Mouse (Mus musculus): ENCODE data around the gene Shb. TPM values are rescaled to one million over a fixed set of nuclear protein-coding genes. Genes with fewer than 3 reads are reported as not detected.

Shb gene
- total and polyA plus RNA-seq, 3 experiments: 7.7 to 15.5 (median 8.6) TPM

- TF ChIP-seq RAD21 (IDR thresholded peaks at IDR 0.05; ENCODE audit: low read depth, low read length) (no peak; the same call in 1 of the 2 replicates), EP300 (IDR thresholded peaks at IDR 0.05; ENCODE audit: low read length) (peak; percentile 30), NRF1 (IDR thresholded peaks at IDR 0.05; ENCODE audit: low read depth, low read length) (peak; percentile 56; the same call in 1 of the 2 replicates), BHLHE40 (IDR thresholded peaks at IDR 0.05; ENCODE audit: low read depth, low read length) (peak; percentile 78), ZKSCAN1 (IDR thresholded peaks at IDR 0.05; ENCODE audit: borderline replicate concordance, low read depth, low read length) (no peak), MAZ (IDR thresholded peaks at IDR 0.05; ENCODE audit: low read depth, low read length) (0 out of 2 replicates have a peak, but pooled peaks have one; percentile 66), KAT2A (IDR thresholded peaks at IDR 0.05; ENCODE audit: insufficient replicate concordance, low read length) (0 out of 2 replicates have a peak, but pooled peaks have one; percentile 42), ZMIZ1 (IDR thresholded peaks at IDR 0.05; ENCODE audit: low read depth, low read length) (no peak; the same call in 1 of the 2 replicates), ELF1 (IDR thresholded peaks at IDR 0.05; ENCODE audit: low read depth, low read length) (peak; percentile 63)
Observed at GRCm38 (mm10) chr4:45421519-45422260, 110.6 kb downstream of the Shb start (continued).

GRCm38 (mm10) chr4:45420733-45421132, 111.5 kb downstream of the Shb start:
- no peak overlapping the region for H3K27ac ChIP-seq (ENCODE audit: insufficient read depth, low read depth)

GRCm38 (mm10) chr4:45419051-45419450, 113.2 kb downstream of the Shb start:
- in situ Hi-C loops (cut with MboI; ENCODE audit: low pct_ligation_motif_present, low pct_unique_long_range_greater_than_20kb, low sequenced_read_pairs) (loop anchor here (10.0 kb wide), 2 partner anchors 196 to 346 kb away; no protein-coding TSS in a partner anchor), dilution Hi-C loops (cut with MboI; ENCODE audit: extremely low pct_ligation_motif_present, extremely low pct_unique_long_range_greater_than_20kb, low sequenced_read_pairs) (no loop called here)
- H3K9ac ChIP-seq (ENCODE audit: insufficient read depth, low read depth): no peak overlapping the region
- no peaks in the 10 kb centered on the region for H3K27me3 ChIP-seq (replicated peaks)
- H3K36me3 ChIP-seq (replicated peaks in 1 of 2; ENCODE audit: control insufficient read depth in 1 of 2, insufficient read depth in 1 of 2, low read length in 1 of 2): peaks cover 0 to 20% of the 10 kb centered on the region in 2 experiments
- H3K4me1 ChIP-seq (ENCODE audit: control insufficient read depth in 1 of 2, insufficient read depth in 2 of 2): peaks cover 24 to 57% of the 10 kb centered on the region in 2 experiments
- no peak overlapping the region for H3K4me3 ChIP-seq (replicated peaks in 1 of 3; ENCODE audit: low read depth in 2 of 3, low read length in 2 of 3, poor library complexity in 1 of 3)
- H3K79me2 ChIP-seq (replicated peaks; ENCODE audit: control insufficient read depth, extremely low read depth, insufficient read depth, poor library complexity, severe bottlenecking): no peaks in the 10 kb centered on the region
- H3K9me3 ChIP-seq (replicated peaks; ENCODE audit: low read length): no peaks in the 10 kb centered on the region
- no peak for TF ChIP-seq MAX (IDR thresholded peaks at IDR 0.05; ENCODE audit: low read length)
- no peak for TF ChIP-seq RCOR1 (conservative IDR thresholded peaks at IDR 0.05; ENCODE audit: low read depth, low read length)
- TF ChIP-seq CTCF (conservative IDR thresholded peaks at IDR 0.05 in 1 of 2, IDR thresholded peaks at IDR 0.05 in 1 of 2; ENCODE audit: low read depth in 2 of 2, low read length in 2 of 2): no peak
- no peak for TF ChIP-seq HCFC1 (IDR thresholded peaks at IDR 0.05; ENCODE audit: low read depth, low read length)
- no peak for TF ChIP-seq ZKSCAN1 (IDR thresholded peaks at IDR 0.05; ENCODE audit: borderline replicate concordance, low read depth, low read length)
- TF ChIP-seq KAT2A (IDR thresholded peaks at IDR 0.05; ENCODE audit: insufficient replicate concordance, low read length): no peak
- TF ChIP-seq UBTF (IDR thresholded peaks at IDR 0.05; ENCODE audit: low read depth, low read length): no peak
- no peak for TF ChIP-seq GABPA (IDR thresholded peaks at IDR 0.05; ENCODE audit: insufficient replicate concordance, low read depth, low read length)
- no peak for TF ChIP-seq MAZ (IDR thresholded peaks at IDR 0.05; ENCODE audit: low read depth, low read length)
- TF ChIP-seq ELF1 (IDR thresholded peaks at IDR 0.05; ENCODE audit: low read depth, low read length): no peak
- no peak for TF ChIP-seq PAX5 (IDR thresholded peaks at IDR 0.05; ENCODE audit: low read length)
- no peak for TF ChIP-seq ZMIZ1 (IDR thresholded peaks at IDR 0.05; ENCODE audit: low read depth, low read length)
- TF ChIP-seq POLR2AphosphoS2 (IDR thresholded peaks at IDR 0.05; ENCODE audit: low read depth, low read length): no peak
- TF ChIP-seq ETS1 (conservative IDR thresholded peaks at IDR 0.05; ENCODE audit: low read depth, low read length): no peak
- TF ChIP-seq USF1 (IDR thresholded peaks at IDR 0.05; ENCODE audit: low read depth, low read length): no peak
- no peak for DNase-seq (ENCODE audit: extremely low read depth)
- H3K27ac ChIP-seq (ENCODE audit: insufficient read depth, low read depth): no peak overlapping the region
- no peak overlapping the region for H3K4me2 ChIP-seq (ENCODE audit: insufficient read depth, low read depth, poor library complexity, severe bottlenecking)

More at GRCm38 (mm10) chr4:45420733-45421132, 111.5 kb downstream of the Shb start:
- H3K79me2 ChIP-seq (replicated peaks; ENCODE audit: control insufficient read depth, extremely low read depth, insufficient read depth, poor library complexity, severe bottlenecking): no peaks in the 10 kb centered on the region
- no peaks in the 10 kb centered on the region for H3K27me3 ChIP-seq (replicated peaks)
- in situ Hi-C loops (cut with MboI; ENCODE audit: low pct_ligation_motif_present, low pct_unique_long_range_greater_than_20kb, low sequenced_read_pairs): no loop called here
- dilution Hi-C loops (cut with MboI; ENCODE audit: extremely low pct_ligation_motif_present, extremely low pct_unique_long_range_greater_than_20kb, low sequenced_read_pairs): no loop called here
- H3K4me3 ChIP-seq (replicated peaks in 1 of 3; ENCODE audit: low read depth in 2 of 3, low read length in 2 of 3, poor library complexity in 1 of 3): no peak overlapping the region
- no peaks in the 10 kb centered on the region for H3K9me3 ChIP-seq (replicated peaks; ENCODE audit: low read length)
- peaks cover 24 to 57% of the 10 kb centered on the region in 2 experiments for H3K4me1 ChIP-seq (ENCODE audit: control insufficient read depth in 1 of 2, insufficient read depth in 2 of 2)
- DNase-seq (ENCODE audit: extremely low read depth): no peak
- TF ChIP-seq BHLHE40 (IDR thresholded peaks at IDR 0.05; ENCODE audit: low read depth, low read length): no peak
- no peak for TF ChIP-seq POLR2AphosphoS2 (IDR thresholded peaks at IDR 0.05; ENCODE audit: low read depth, low read length)
- no peak for TF ChIP-seq IRF4 (IDR thresholded peaks at IDR 0.05; ENCODE audit: low read depth, low read length)
- no peak for TF ChIP-seq MXI1 (IDR thresholded peaks at IDR 0.05; ENCODE audit: low read depth, low read length)
- TF ChIP-seq POLR2A (IDR thresholded peaks at IDR 0.05; ENCODE audit: low read depth, low read length): no peak
- TF ChIP-seq NELFE (IDR thresholded peaks at IDR 0.05; ENCODE audit: low read depth, low read length): no peak
- no peak for TF ChIP-seq CTCF (conservative IDR thresholded peaks at IDR 0.05 in 1 of 2, IDR thresholded peaks at IDR 0.05 in 1 of 2; ENCODE audit: low read depth in 2 of 2, low read length in 2 of 2)
- TF ChIP-seq NRF1 (IDR thresholded peaks at IDR 0.05; ENCODE audit: low read depth, low read length): no peak
- TF ChIP-seq UBTF (IDR thresholded peaks at IDR 0.05; ENCODE audit: low read depth, low read length): no peak
- no peak for TF ChIP-seq JUN (IDR thresholded peaks at IDR 0.05; ENCODE audit: insufficient read depth, low read depth, low read length)
- TF ChIP-seq HCFC1 (IDR thresholded peaks at IDR 0.05; ENCODE audit: low read depth, low read length): no peak
- no peak for TF ChIP-seq MEF2A (IDR thresholded peaks at IDR 0.05; ENCODE audit: borderline replicate concordance, low read depth, low read length)
- H3K9ac ChIP-seq (ENCODE audit: insufficient read depth, low read depth): no peak overlapping the region
- H3K4me2 ChIP-seq (ENCODE audit: insufficient read depth, low read depth, poor library complexity, severe bottlenecking): no peak overlapping the region
- peaks cover 0 to 33% of the 10 kb centered on the region in 2 experiments for H3K36me3 ChIP-seq (replicated peaks in 1 of 2; ENCODE audit: control insufficient read depth in 1 of 2, insufficient read depth in 1 of 2, low read length in 1 of 2)

All from CH12.LX (cell line).